Mouse (Mus musculus): Measurements from ENCODE around the gene 4933414I15Rik.

- TF ChIP-seq CTCF (IDR thresholded peaks at IDR 0.05) = no peak
- TF ChIP-seq EP300 (IDR thresholded peaks at IDR 0.05) = no peak
Measured at GRCm38 (mm10) chr11:50981667-50982066, 38.1 kb upstream of the 4933414I15Rik start, which contains the start of gene Olfr1377.
